Mouse (Mus musculus): ENCODE data around the gene Pak7. TPM values are rescaled to one million over a fixed set of nuclear protein-coding genes. Genes with fewer than 3 reads are reported as not detected.

Gene Pak7
- polyA plus RNA-seq, 1 experiment = not detected

DNA sequence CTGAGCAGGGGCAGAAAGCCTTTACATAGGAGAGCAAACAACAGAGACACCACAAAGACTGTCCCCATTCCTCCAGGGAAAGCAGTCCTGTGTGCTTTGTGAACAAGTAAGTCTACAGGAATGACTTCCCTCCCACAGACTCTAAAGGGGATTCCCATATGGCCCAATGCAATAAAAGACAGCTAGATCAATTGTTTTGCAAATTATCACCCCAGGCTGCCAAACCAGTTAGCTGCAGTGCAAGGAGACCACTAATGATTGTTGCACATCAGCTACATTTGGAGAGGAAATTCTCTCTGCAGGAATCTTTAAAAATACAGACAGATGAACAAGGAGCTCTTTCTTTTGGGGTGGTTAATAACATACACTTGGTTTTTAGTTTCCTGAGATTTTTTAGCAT is 280.2 kb downstream of the Pak7 start:
- Histone ChIP-seq H3K36me3 (ENCODE audit: control insufficient read depth, insufficient read depth) (no peaks in the 10 kb centered on the region), H3K79me2 (ENCODE audit: control insufficient read depth, insufficient read depth) (no peaks in the 10 kb centered on the region), H3ac (ENCODE audit: control insufficient read depth, insufficient read length, low read depth) (no peak overlapping the region), H3K27me3 (ENCODE audit: control insufficient read depth, insufficient read depth, insufficient read length) (no peaks in the 10 kb centered on the region), H3K79me3 (ENCODE audit: low read depth) (no peaks in the 10 kb centered on the region), H3K4me3 (ENCODE audit: insufficient read depth, poor library complexity, severe bottlenecking) (no peak overlapping the region)
- no peak for TF ChIP-seq MYOG (IDR thresholded peaks at IDR 0.05; ENCODE audit: control insufficient read depth, extremely low read depth, insufficient read length)
- TF ChIP-seq USF1 (IDR thresholded peaks at IDR 0.05; ENCODE audit: low read depth) = no peak

DNA sequence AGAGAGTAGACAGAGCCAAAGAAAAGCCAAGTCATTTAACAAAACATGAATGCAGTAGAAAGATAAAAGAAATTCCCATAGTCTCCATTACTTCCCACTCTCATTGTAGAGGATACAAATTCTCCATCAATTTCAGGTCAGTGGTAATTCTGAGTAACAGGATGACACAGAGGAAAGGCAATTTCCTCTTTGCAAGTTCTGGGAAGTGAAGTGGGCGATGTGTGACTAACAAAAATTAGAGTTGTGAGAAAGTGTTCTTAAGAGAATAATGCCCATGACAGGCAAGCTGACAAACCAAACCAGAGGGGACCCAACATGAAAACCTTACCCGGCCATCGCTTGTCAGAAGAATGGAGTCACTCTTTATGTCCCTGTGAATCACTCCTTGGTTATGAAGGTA is 290.6 kb downstream of the Pak7 start:
- Histone ChIP-seq H3K27me3 (ENCODE audit: control insufficient read depth, insufficient read depth, insufficient read length) (no peaks in the 10 kb centered on the region), H3K79me3 (ENCODE audit: low read depth) (no peaks in the 10 kb centered on the region), H3K36me3 (ENCODE audit: control insufficient read depth, insufficient read depth) (no peaks in the 10 kb centered on the region), H3K4me3 (ENCODE audit: insufficient read depth, poor library complexity, severe bottlenecking) (no peak overlapping the region), H3K79me2 (ENCODE audit: control insufficient read depth, insufficient read depth) (no peaks in the 10 kb centered on the region), H3ac (ENCODE audit: control insufficient read depth, insufficient read length, low read depth) (no peak overlapping the region)
- TF ChIP-seq MAX (IDR thresholded peaks at IDR 0.05) (no peak), CEBPB (IDR thresholded peaks at IDR 0.05; ENCODE audit: low read depth) (no peak), MYOD1 (IDR thresholded peaks at IDR 0.05; ENCODE audit: control insufficient read depth, insufficient read length, low read depth) (no peak), USF1 (IDR thresholded peaks at IDR 0.05; ENCODE audit: low read depth) (no peak)

DNA sequence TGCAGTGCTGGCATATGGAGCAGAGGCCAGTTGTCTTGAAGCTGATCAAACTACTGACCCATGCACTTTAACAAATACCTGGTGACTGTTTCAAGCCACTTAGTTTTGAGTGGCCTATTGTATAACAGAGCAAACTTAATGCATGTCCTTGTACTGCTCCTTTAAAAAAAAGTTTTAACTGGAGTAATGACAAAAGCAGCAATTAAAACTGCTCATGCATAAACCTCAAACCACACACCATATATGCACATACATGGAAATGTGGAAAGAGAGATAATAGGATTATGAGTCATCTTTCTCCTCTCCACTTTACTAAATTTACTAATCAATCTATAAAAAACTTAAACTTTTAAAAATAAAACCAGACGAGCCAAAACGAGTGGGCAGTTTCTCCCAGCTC is 291.8 kb downstream of the Pak7 start:
- no peaks in the 10 kb centered on the region for H3K36me3 ChIP-seq (ENCODE audit: control insufficient read depth, insufficient read depth)
- no peaks in the 10 kb centered on the region for H3K79me2 ChIP-seq (ENCODE audit: control insufficient read depth, insufficient read depth)
- H3K79me3 ChIP-seq (ENCODE audit: low read depth) = no peaks in the 10 kb centered on the region
- H3K27me3 ChIP-seq (ENCODE audit: control insufficient read depth, insufficient read depth, insufficient read length) = no peaks in the 10 kb centered on the region
- TF ChIP-seq FOSL1 (IDR thresholded peaks at IDR 0.05; ENCODE audit: insufficient read depth, low read length, poor library complexity, severe bottlenecking) (no peak), CTCF (IDR thresholded peaks at IDR 0.05; ENCODE audit: control insufficient read depth, insufficient read depth, insufficient read length) (no peak)
- H3K4me3 ChIP-seq (ENCODE audit: insufficient read depth, poor library complexity, severe bottlenecking) = no peak overlapping the region
- no peak overlapping the region for H3ac ChIP-seq (ENCODE audit: control insufficient read depth, insufficient read length, low read depth)

DNA sequence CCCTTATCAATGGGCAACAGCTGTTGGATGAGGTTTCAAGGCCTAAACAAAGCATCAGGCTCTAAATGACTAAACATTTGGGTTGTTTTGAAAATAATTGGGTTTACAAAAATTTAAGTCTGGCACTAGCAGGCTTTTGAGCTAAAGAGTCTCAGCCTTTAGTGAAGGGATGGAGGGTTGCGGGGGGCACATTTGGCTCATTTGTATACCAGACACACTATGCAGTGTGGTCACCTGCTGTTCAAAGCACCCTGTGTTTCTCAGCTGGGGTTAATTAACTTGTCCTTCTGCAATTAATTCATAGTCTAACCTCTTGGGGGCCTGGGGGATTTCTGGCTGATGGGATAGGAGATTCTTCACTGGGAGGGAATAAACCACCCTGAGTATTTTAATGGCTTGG is 323.4 kb downstream of the Pak7 start:
- peaks cover 7% of the 10 kb centered on the region for H3K27me3 ChIP-seq (ENCODE audit: control insufficient read depth, insufficient read depth, insufficient read length)
- no peaks in the 10 kb centered on the region for H3K79me2 ChIP-seq (ENCODE audit: control insufficient read depth, insufficient read depth)
- no peaks in the 10 kb centered on the region for H3K36me3 ChIP-seq (ENCODE audit: control insufficient read depth, insufficient read depth)
- no peak for TF ChIP-seq CTCF (IDR thresholded peaks at IDR 0.05; ENCODE audit: control insufficient read depth, insufficient read depth, insufficient read length)
- no peak for TF ChIP-seq MYOG (IDR thresholded peaks at IDR 0.05; ENCODE audit: control insufficient read depth, extremely low read depth, insufficient read length)
- TF ChIP-seq FOSL1 (IDR thresholded peaks at IDR 0.05; ENCODE audit: insufficient read depth, low read length, poor library complexity, severe bottlenecking) = no peak
- TF ChIP-seq MAX (IDR thresholded peaks at IDR 0.05) = no peak
- no peak for TF ChIP-seq USF1 (IDR thresholded peaks at IDR 0.05; ENCODE audit: low read depth)
- TF ChIP-seq MYOD1 (IDR thresholded peaks at IDR 0.05; ENCODE audit: control insufficient read depth, insufficient read length, low read depth) = no peak
- no peak for TF ChIP-seq CEBPB (IDR thresholded peaks at IDR 0.05; ENCODE audit: low read depth)
- no peak overlapping the region for H3ac ChIP-seq (ENCODE audit: control insufficient read depth, insufficient read length, low read depth)
- H3K4me3 ChIP-seq (ENCODE audit: insufficient read depth, poor library complexity, severe bottlenecking) = no peak overlapping the region
- H3K79me3 ChIP-seq (ENCODE audit: low read depth) = no peaks in the 10 kb centered on the region

DNA sequence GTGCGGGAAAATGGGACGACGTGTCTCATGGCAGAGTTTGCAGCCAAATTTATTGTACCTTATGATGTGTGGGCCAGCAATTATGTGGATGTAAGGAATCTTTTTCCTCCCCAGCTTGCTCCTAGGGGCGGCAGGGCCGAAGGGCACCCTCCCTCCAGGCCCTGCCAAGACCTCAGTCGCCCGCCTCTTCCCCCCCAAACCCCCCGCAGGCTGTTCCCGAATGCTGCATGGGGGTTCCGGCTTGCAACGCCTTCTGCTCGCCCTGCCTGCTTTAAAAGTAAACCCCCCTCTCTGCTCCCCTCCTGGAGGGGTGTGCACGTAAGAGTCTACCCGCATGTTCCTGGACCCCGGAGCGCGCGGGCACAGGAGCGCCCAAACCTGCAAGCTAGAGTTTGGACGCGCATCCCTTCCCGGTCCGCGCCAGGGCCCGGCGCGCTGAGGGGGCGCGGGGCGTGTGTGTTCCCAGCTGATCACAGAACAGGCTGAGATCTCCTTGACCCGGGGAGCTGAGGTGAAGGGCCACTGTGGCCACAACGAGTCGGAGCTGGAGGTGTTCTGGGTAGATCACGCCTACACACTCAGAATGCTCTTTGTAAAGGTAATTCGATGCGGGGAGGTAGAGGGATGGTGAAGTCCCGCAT is 328.6 kb downstream of the Pak7 start:
- Histone ChIP-seq H3ac (ENCODE audit: control insufficient read depth, insufficient read length, low read depth) (no peak overlapping the region), H3K79me3 (ENCODE audit: low read depth) (no peaks in the 10 kb centered on the region), H3K36me3 (ENCODE audit: control insufficient read depth, insufficient read depth) (no peaks in the 10 kb centered on the region), H3K79me2 (ENCODE audit: control insufficient read depth, insufficient read depth) (no peaks in the 10 kb centered on the region), H3K4me3 (ENCODE audit: insufficient read depth, poor library complexity, severe bottlenecking) (no peak overlapping the region), H3K27me3 (ENCODE audit: control insufficient read depth, insufficient read depth, insufficient read length) (peaks cover 10% of the 10 kb centered on the region)
- TF ChIP-seq MYOG (IDR thresholded peaks at IDR 0.05; ENCODE audit: control insufficient read depth, extremely low read depth, insufficient read length) (no peak), MYOD1 (IDR thresholded peaks at IDR 0.05; ENCODE audit: control insufficient read depth, insufficient read length, low read depth) (no peak)

DNA sequence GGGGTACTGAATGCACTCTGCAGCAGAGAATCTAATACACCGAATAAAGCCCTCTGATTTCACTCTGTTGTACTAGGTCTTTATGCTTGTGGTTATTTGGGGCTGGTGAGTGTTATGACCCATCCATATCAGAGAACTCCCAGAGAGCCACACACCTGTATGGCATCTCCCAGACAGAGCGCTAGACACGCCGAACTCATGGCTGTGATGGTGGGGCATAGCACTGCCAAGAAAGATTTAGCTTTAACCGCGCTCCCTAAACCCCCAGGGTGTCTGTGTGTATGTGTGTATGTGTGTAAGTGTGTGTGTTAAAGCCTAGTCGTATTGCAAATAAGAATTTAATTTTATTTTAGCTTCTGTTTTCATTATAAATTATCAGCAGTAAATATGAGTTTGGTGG is 329.4 kb downstream of the Pak7 start:
- no peak for TF ChIP-seq MYOD1 (IDR thresholded peaks at IDR 0.05; ENCODE audit: control insufficient read depth, insufficient read length, low read depth)
- TF ChIP-seq CTCF (IDR thresholded peaks at IDR 0.05; ENCODE audit: control insufficient read depth, insufficient read depth, insufficient read length) = no peak
- no peaks in the 10 kb centered on the region for H3K79me3 ChIP-seq (ENCODE audit: low read depth)
- H3K36me3 ChIP-seq (ENCODE audit: control insufficient read depth, insufficient read depth) = no peaks in the 10 kb centered on the region
- peaks cover 10% of the 10 kb centered on the region for H3K27me3 ChIP-seq (ENCODE audit: control insufficient read depth, insufficient read depth, insufficient read length)
- no peak overlapping the region for H3ac ChIP-seq (ENCODE audit: control insufficient read depth, insufficient read length, low read depth)
- no peaks in the 10 kb centered on the region for H3K79me2 ChIP-seq (ENCODE audit: control insufficient read depth, insufficient read depth)
- H3K4me3 ChIP-seq (ENCODE audit: insufficient read depth, poor library complexity, severe bottlenecking) = no peak overlapping the region
